Mouse (Mus musculus) layer of hippocampus, adult 6 months (tissue): ENCODE results near the gene Kir3dl1. TPM values are rescaled to one million over a fixed set of nuclear protein-coding genes. Genes with fewer than 3 reads are reported as not detected.

Source experiments
- long read RNA-seq, 2 experiments: library from polyadenylated mRNA; unstranded; transcript quantifications; one replicate each; pipeline ENCODE4 v2.0.0; 2019 to 2020
- polyA plus RNA-seq: library from polyadenylated mRNA; unstranded; fragments of <200 nt; fragmentation: Nextera tagmentation; gene quantifications from 2 replicates; pipeline ENCODE4 v1.2.3, GENCODE M21; 2021

The Kir3dl1 gene
- not detected in 2 replicates for polyA plus RNA-seq
- long read RNA-seq, experiment 1 = 0 reads
- long read RNA-seq, experiment 2 = 0 reads

GRCm38 (mm10) chrX:136517699-136518098 lies at the start of gene Kir3dl1:
Kir3dl1 (plus strand) TSS chrX:136517999.

GRCm38 (mm10) chrX:136543956-136544355 lies 26.2 kb downstream of the Kir3dl1 start, which contains the start of gene Kir3dl2:
Kir3dl2 (minus strand) TSS chrX:136544056.

Other genes with a start within 250 kb of the Kir3dl1 start
- 596 and 636 TPM in 2 replicates for gene Bex3, start 247.7 kb upstream of the Kir3dl1 start, polyA plus RNA-seq
- gene Kir3dl2, start 26.1 kb downstream of the Kir3dl1 start, polyA plus RNA-seq = 0.33 TPM in 1 of 2 replicates, not detected in the other
- 164 and 174 TPM in 2 replicates for gene Tceal3, start 72.8 kb downstream of the Kir3dl1 start, polyA plus RNA-seq
- gene Tceal1, start 190.0 kb downstream of the Kir3dl1 start, polyA plus RNA-seq = 28.8 and 31.3 TPM in 2 replicates
- gene Morf4l2, start 225.7 kb downstream of the Kir3dl1 start, polyA plus RNA-seq = 188 and 193 TPM in 2 replicates